Mouse (Mus musculus) limb, embryonic 11.5 days (tissue): ENCODE results near the gene Slc43a1. TPM values are rescaled to one million over a fixed set of nuclear protein-coding genes. Genes with fewer than 3 reads are reported as not detected.

Experiments
- ATAC-seq: fragments of 200-750 bp; cut with Nextera tagmentation; 2 replicates; pipeline ENCODE4 v1.8.0; 2017; ENCODE audit warnings: low read depth; ENCODE audit not compliant: insufficient number of reproducible peaks, low FRiP score, low TSS enrichment
- DNase-seq: peaks from one replicate; pipeline ENCODE4 v3.0.0-alpha.2; 2015; ENCODE audit warnings: low spot score
- H3K27ac ChIP-seq: fragments of 300-500 bp; sonication (generic); replicated peaks from 2 replicates; pipeline ENCODE4 v1.5.1; 2014; ENCODE audit warnings: low read depth, mild to moderate bottlenecking, low read length
- H3K27me3 ChIP-seq: fragments of 300-500 bp; sonication (generic); 2 replicates; pipeline ENCODE4 v1.6.1; 2014; ENCODE audit warnings: mild to moderate bottlenecking, low read length, mixed read lengths; ENCODE audit not compliant: control insufficient read depth, insufficient read depth
- H3K36me3 ChIP-seq: fragments of 300-500 bp; sonication (generic); 2 replicates; pipeline ENCODE4 v1.6.1; 2014; ENCODE audit warnings: mild to moderate bottlenecking, low read length, moderate library complexity, mixed read lengths; ENCODE audit not compliant: control insufficient read depth, insufficient read depth
- H3K4me1 ChIP-seq: fragments of 300-500 bp; sonication (generic); 2 replicates; pipeline ENCODE4 v1.6.1; 2014; ENCODE audit warnings: low read length, mixed read lengths; ENCODE audit not compliant: control insufficient read depth, insufficient read depth
- H3K4me2 ChIP-seq: fragments of 300-500 bp; sonication (generic); 2 replicates; pipeline ENCODE4 v1.6.1; 2014; ENCODE audit warnings: low read depth, mild to moderate bottlenecking, moderate library complexity; ENCODE audit not compliant: severe bottlenecking
- H3K4me3 ChIP-seq: fragments of 300-500 bp; sonication (generic); 2 replicates; pipeline ENCODE4 v1.5.1; 2014; ENCODE audit warnings: low read depth, low read length
- H3K9ac ChIP-seq: fragments of 300-500 bp; sonication (generic); 2 replicates; pipeline ENCODE4 v1.6.1; 2014; ENCODE audit warnings: mild to moderate bottlenecking, low read length
- H3K9me3 ChIP-seq: fragments of 300-500 bp; sonication (generic); 2 replicates; pipeline ENCODE4 v1.6.1; 2016; ENCODE audit warnings: low read length; ENCODE audit not compliant: control insufficient read depth
- WGBS: fragments of 180-500 bp; shearing (Covaris S2); extraction: QIAGEN DNeasy Blood & Tissue Kit; methylation state at CpG from one replicate; pipeline ENCODE4 v1.1.7; 2014; 5-methylcytosine and 5-hydroxymethylcytosine counted together
- polyA plus RNA-seq: library from polyadenylated mRNA; unstranded; fragments of >200 nt; fragmentation: Nextera tagmentation; extraction: Ambion mirVana; gene quantifications from 2 replicates; pipeline ENCODE4 v1.2.1, GENCODE M21; 2014

Slc43a1 gene
- polyA plus RNA-seq, 1 experiment from 2014 or later = 37.8 TPM

- WGBS = 1% methylated on average over 47 of the region's 47 CpGs
- Histone ChIP-seq H3K27me3 (peaks cover 36% of the 10 kb centered on the region), H3K4me2 (peak overlapping the region; percentile 61), H3K9ac (peak overlapping the region; percentile 24; the same call in 1 of the 2 replicates), H3K9me3 (no peaks in the 10 kb centered on the region), H3K36me3 (peaks cover 9% of the 10 kb centered on the region; the same call in 1 of the 2 replicates), H3K27ac (no peak overlapping the region), H3K4me1 (peaks cover 6% of the 10 kb centered on the region; the same call in 1 of the 2 replicates), H3K4me3 (peak overlapping the region; percentile 23)
- ATAC-seq = peak; percentile 40
- DNase-seq = peak; percentile 82
These were observed 27.2 kb downstream of the Slc43a1 start for GRCm38 (mm10) chr2:84865616-84866571.

DNA sequence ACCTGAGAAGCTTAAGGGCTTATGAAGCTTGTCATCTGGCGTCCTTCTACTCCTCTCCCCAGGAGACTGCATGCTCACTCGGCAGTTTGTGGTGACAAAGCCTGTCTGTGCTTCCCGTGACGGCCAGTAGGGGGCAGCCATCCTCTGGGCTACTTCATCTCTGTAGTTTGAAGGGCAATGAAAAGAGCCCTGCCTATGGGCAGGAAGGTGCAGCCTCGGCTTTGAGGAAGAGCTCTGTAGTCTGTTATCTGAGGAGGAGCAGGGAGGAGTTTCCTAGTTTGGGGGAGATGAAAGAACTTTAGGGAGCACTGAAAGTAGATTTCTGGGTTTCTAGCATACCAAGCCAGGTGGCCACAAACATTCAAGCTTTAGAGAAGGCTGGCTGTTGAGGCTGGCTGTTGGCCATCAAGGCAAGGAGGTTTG is 29.9 kb downstream of the Slc43a1 start:
- Histone ChIP-seq H3K4me1 (peaks cover 10% of the 10 kb centered on the region), H3K27ac (no peak overlapping the region), H3K4me3 (no peak overlapping the region), H3K27me3 (peaks cover 61% of the 10 kb centered on the region), H3K9ac (no peak overlapping the region), H3K9me3 (no peaks in the 10 kb centered on the region), H3K36me3 (no peaks in the 10 kb centered on the region), H3K4me2 (no peak overlapping the region)
- ATAC-seq (no peak), DNase-seq (peak; percentile 78)
- WGBS = 12% methylated on average over 5 of the region's 5 CpGs

GRCm38 (mm10) chr2:84868977-84869376 is 30.3 kb downstream of the Slc43a1 start:
- no peaks in the 10 kb centered on the region for H3K36me3 ChIP-seq
- no peak overlapping the region for H3K4me3 ChIP-seq
- H3K27ac ChIP-seq = no peak overlapping the region
- no peak overlapping the region for H3K9ac ChIP-seq
- no peaks in the 10 kb centered on the region for H3K9me3 ChIP-seq
- H3K4me1 ChIP-seq = peaks cover 10% of the 10 kb centered on the region
- no peak overlapping the region for H3K4me2 ChIP-seq
- WGBS = 71% methylated on average over 2 of the region's 2 CpGs
- peaks cover 66% of the 10 kb centered on the region for H3K27me3 ChIP-seq
- DNase-seq (no peak), ATAC-seq (no peak)

GRCm38 (mm10) chr2:84870623-84871160 is 32.0 kb downstream of the Slc43a1 start:
- H3K27me3 ChIP-seq = peaks cover 74% of the 10 kb centered on the region
- no peak for ATAC-seq
- WGBS = 65% methylated on average over 4 of the region's 4 CpGs
- H3K9me3 ChIP-seq = no peaks in the 10 kb centered on the region
- DNase-seq = peak; percentile 56
- no peaks in the 10 kb centered on the region for H3K36me3 ChIP-seq
- H3K27ac ChIP-seq = no peak overlapping the region
- H3K4me3 ChIP-seq = no peak overlapping the region
- peaks cover 10% of the 10 kb centered on the region for H3K4me1 ChIP-seq
- no peak overlapping the region for H3K4me2 ChIP-seq
- no peak overlapping the region for H3K9ac ChIP-seq

DNA sequence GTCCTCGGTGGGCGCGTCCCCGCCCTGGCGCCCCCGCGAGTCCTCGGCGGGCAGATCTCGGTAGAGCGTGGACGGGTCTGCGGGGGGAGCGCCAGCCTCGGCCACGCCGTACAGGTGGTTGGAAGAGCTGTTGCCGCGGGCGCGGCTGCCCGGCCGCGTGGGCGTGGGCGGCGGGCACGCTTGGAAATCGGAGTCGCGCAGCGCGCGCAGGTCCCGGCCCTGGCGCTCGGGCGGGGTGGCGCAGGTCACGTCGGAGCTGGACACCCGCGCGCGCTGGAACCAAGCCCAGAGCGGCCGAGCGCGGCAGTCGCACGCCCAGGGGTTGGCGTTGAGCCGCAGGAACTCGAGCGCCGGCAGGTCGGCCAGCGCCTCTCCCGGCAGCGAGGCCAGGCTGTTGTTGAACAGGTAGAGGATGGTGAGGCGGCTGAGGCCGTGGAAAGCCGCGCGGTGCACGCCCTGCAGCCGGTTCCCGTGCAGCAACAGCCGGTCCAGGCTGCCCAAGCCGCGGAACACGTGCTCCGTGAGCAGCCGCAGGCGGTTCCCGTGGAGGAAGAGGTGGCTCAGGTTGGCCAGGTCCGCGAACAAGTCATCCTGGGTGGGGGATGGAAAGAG is 33.6 kb downstream of the Slc43a1 start:
- Histone ChIP-seq H3K27me3 (peaks cover 65% of the 10 kb centered on the region), H3K36me3 (no peaks in the 10 kb centered on the region), H3K4me3 (peak overlapping the region; percentile 31), H3K9me3 (no peaks in the 10 kb centered on the region), H3K27ac (no peak overlapping the region), H3K4me2 (peak overlapping the region; percentile 59), H3K9ac (no peak overlapping the region), H3K4me1 (peaks cover 4% of the 10 kb centered on the region; the same call in 1 of the 2 replicates)
- peak; percentile 56 for DNase-seq
- under 1% methylated on average over 59 of the region's 78 CpGs for WGBS
- ATAC-seq = no peak

DNA sequence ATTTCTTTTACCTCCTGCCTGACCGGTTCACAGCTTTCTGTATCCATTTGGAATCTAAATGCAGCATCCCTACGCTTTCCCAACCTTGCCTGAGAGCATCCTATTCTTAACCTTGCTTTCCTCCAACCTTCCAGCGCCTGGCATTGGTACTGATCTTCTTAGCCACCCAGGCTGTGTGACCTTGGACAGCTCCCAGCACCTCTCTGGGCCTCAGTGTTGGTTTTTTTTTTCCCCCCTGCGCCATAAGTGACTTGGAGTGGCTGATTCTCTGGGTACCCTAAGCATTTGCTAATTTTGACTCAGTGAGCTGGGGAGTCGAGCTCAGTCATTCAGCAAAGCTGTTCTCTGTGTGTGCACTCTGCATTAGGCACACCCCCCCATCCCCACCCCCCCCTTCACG is 37.2 kb downstream of the Slc43a1 start:
- no peak overlapping the region for H3K4me2 ChIP-seq
- peaks cover 51% of the 10 kb centered on the region for H3K27me3 ChIP-seq
- H3K9ac ChIP-seq = no peak overlapping the region
- WGBS = 40% methylated on average over 6 of the region's 6 CpGs
- no peak overlapping the region for H3K27ac ChIP-seq
- no peak for ATAC-seq
- H3K9me3 ChIP-seq = no peaks in the 10 kb centered on the region
- H3K36me3 ChIP-seq = no peaks in the 10 kb centered on the region
- no peak for DNase-seq
- peaks cover 4% of the 10 kb centered on the region; the same call in 1 of the 2 replicates for H3K4me1 ChIP-seq
- H3K4me3 ChIP-seq = no peak overlapping the region

DNA sequence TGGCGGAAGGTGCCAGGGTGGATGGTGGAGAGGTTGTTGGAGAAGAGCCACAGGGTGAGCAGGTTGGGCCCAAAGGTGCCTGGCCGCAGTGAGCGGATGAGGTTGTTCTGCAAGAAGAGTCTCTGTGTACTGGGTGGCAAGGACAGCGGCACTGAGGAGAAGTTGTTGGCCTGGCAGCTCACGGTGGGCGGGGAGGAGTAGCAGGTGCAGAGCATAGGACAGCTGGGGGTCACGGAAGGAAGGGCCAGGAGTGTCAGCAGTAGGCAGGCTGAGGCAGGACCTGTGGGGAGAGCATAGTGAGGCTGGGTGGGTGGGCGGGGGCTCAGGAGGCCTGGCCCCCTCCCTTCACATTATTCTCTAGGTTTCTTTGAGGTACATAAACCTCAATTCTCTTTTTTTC is 41.9 kb downstream of the Slc43a1 start:
- ATAC-seq (no peak), DNase-seq (no peak)
- Histone ChIP-seq H3K27ac (no peak overlapping the region), H3K4me3 (no peak overlapping the region), H3K9ac (no peak overlapping the region), H3K4me1 (peaks cover 6% of the 10 kb centered on the region; the same call in 1 of the 2 replicates), H3K4me2 (no peak overlapping the region), H3K36me3 (no peaks in the 10 kb centered on the region), H3K9me3 (no peaks in the 10 kb centered on the region), H3K27me3 (peaks cover 52% of the 10 kb centered on the region)
- WGBS = 79% methylated on average over 8 of the region's 8 CpGs

GRCm38 (mm10) chr2:84882606-84883005 is 44.0 kb downstream of the Slc43a1 start:
- Histone ChIP-seq H3K4me2 (peak overlapping the region; percentile 18; the same call in 1 of the 2 replicates), H3K9ac (no peak overlapping the region), H3K27me3 (peaks cover 67% of the 10 kb centered on the region), H3K9me3 (no peaks in the 10 kb centered on the region), H3K4me3 (no peak overlapping the region), H3K27ac (no peak overlapping the region), H3K4me1 (peaks cover 9% of the 10 kb centered on the region; the same call in 1 of the 2 replicates), H3K36me3 (no peaks in the 10 kb centered on the region)
- DNase-seq (peak; percentile 40), ATAC-seq (no peak)
- WGBS = 7% methylated on average over 23 of the region's 23 CpGs
